Mouse (Mus musculus) G1E (cell line): ENCODE measurements around the gene Grm3.

Source experiments
- CTCF ChIP-seq: IDR thresholded peaks from 2 replicates; pipeline ENCODE4 v1.5.1; 2012; ENCODE audit warnings: low read depth, low read length, inconsistent platforms, mixed read lengths
- TAL1 ChIP-seq: conservative IDR thresholded peaks from 2 replicates; pipeline ENCODE4 v1.6.1; 2012; ENCODE audit warnings: low read depth, low read length, inconsistent platforms, mixed read lengths

- TF ChIP-seq TAL1 (no peak), CTCF (no peak)
These were observed 227.7 kb downstream of the Grm3 start for GRCm38 (mm10) chr5:9497235-9497634.
